Mouse (Mus musculus): Measurements from ENCODE around the gene Plekhb2.

Gene Plekhb2

DNA sequence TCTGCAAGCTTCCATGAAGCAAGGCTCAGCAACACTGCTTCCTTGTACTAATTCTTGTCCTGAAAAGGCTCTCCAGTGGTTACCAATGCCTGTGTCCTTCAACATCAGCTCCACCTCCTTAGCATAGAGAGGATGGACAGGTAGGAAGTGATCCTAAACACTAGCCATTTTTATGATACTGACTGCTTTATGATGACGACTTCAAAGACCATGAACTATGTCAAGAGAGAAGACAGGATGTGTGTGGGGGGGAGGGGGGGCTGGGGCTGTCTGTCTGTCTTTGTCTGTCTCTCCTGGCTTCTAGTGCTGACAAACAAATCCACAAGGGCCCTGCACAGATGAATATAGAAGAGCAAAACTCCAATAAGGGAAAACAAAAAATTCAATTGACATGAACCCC is 18.4 kb upstream of the Plekhb2 start:
- peak; percentile 82 for DNase-seq (ENCODE audit: low read depth, low spot score)

DNA sequence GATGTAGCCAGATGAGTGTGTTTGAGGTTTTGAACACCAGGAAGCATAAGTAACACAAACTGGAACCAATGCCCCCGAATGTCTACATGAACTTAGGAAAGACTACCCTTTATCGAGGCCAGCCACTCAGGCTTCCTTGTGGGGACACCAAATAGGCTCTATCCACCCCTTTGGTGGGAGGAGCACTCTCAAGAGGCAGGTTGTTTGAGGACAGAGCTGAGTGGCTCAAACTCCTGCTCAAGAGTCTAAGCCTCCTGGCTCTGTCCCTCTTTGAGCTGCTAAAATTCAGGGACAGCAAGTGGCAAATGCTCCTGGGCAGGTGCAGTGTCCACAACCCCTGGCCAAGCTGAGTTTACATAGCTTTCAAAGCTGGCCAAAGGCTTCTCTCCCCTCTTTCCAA is 14.9 kb upstream of the Plekhb2 start:
- no peak for DNase-seq (ENCODE audit: low read depth, low spot score)

DNA sequence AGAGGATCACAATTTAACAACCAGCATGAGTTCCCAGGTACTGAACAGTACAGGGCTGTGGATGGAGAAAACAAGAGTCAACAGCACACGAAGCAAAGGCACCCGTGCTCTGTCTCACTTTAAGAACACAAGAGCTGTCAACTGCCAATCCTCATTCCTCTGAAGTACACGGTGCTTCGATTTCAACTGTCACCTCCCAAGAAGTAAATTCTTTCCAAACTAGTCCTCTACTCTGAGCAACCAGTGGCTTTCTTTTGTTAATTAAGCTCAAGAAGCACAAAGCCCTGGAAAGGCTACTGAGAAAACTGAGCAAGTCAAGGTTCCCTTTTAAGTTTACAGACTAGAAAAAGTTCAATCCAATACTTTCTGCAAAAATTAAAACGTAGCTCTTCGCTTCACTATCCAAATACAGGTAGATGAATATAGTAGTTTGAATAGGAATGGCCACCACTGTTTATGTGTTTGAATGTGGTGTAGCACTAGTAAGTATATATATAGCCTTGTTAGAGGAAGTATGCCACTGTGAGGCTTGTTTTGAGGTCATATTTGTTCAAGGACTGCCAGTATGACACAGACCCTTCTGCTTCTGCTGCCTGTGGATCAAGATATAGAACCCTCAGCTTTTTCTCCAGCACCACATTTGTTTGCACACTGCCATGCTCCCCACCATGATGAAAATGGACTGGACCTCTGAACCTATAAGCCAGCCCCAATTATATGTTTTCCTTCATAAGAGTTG is 11.7 kb upstream of the Plekhb2 start:
- DNase-seq (ENCODE audit: low read depth, low spot score), result no peak

DNA sequence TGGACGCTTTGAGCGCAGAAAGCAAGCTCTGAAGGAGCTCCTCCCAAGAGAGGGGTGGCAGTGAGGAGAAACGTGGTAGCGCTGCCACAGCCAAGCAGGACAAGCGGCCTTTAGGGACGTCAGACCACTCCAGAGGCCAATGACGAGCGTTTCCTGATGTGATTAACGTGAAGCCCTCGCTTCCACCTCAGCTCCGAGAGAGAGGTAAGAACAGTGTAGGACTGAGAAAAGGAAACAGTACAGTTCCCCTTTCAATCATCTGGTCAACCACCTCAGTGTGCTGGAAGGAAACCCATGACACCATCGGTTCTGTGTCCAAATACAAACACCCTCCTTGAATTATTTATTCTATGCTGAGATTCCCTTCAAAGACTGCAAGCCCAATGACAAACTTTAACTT is 10.5 kb upstream of the Plekhb2 start:
- no peak for DNase-seq (ENCODE audit: low read depth, low spot score)

DNA sequence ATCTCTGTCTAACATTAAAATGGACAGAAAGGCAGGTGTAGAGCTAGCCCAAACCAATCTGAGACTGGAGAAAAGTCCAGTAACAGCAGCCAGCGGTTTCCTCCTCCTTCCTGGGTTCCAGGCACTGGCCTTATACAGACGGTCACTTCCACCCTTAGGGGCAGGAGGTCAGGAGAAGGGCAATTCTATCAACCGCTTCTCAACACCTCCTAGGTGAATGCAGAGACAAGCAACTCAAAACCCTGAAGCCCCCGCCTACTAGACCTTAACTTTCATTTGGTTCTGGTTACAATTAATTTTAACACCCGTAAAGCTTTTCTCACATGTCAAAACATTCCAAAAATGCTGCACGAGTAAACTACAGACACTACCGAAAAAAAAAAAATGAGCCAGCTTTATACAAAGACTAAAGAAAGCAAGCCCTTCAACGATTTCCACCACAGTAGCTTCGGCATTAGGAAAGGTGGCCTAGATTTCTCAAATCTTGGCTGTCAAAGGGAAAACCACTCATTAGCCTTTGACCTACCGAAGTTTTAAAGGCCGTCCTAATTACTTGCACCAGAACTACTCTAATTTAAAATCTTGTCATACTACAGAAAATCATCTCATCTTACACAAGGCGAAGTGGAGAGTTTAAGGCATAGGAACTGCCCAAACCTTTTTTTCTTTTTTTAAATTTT is 7.9 kb upstream of the Plekhb2 start:
- no peak for DNase-seq (ENCODE audit: low read depth, low spot score)

DNA sequence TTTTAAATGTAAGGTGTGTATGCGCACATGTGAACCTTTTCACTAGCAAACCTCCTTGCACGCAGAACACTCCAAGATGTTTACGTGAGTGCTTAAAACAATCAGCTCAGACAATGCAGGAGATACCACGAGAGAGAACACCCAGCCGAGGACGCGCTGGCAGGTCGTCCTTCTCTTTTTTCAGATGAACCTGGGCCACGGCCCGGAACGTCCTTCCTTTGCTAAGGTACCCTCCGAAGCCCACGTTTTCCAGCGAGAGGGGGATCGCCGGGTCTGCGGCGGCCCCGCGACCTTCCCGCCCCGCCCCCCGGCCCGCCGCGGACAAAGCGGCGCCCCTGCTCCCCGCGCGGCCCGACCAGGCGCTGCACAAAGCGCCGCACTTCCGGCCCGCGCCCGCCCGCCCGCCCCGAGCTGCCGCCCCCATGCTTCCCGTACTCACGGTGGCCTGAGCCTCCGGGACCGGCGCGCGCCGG is 7.4 kb upstream of the Plekhb2 start:
- no peak for DNase-seq (ENCODE audit: low read depth, low spot score)

DNA sequence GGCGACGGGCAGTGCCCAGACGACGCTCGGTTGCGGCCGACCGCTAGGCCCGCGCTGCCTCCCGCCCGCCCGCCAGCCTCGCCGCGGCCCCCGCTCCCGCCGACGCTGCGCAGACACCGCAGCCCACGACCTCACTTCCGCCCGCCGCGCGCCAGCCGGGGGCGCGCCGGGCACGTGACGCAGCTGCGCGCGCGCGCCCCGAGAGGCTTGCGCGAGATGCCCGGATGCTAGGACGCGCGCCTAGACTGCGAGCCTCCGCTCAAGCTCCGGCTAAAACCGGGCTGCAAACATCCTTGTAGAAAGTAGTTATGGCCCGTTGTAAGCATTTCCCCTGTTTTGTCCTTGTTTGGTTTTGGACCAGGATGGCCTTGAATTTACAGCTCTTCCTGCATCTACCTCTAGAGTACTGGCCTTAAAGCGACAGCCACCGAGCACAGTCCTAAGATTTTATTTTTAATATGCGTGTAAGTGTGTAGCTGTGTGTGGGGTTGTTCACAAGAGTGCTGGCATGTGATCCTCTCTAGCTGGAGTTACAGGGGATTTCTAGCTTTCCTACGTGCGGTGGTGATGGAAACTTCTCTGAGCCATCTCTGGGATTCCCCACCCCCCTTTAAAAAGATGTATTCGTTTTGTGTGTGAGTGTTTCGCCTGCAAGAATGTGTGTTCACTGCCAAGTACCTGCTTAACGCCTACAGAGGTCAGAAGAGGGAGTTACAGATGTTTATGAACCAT is 6.7 kb upstream of the Plekhb2 start, which contains the start of gene Fam168b:
Gene Fam168b, minus strand, starts transcription at position 179 of the 732 bp plus-strand sequence.
- DNase-seq (ENCODE audit: low read depth, low spot score), result peak; percentile 93

DNA sequence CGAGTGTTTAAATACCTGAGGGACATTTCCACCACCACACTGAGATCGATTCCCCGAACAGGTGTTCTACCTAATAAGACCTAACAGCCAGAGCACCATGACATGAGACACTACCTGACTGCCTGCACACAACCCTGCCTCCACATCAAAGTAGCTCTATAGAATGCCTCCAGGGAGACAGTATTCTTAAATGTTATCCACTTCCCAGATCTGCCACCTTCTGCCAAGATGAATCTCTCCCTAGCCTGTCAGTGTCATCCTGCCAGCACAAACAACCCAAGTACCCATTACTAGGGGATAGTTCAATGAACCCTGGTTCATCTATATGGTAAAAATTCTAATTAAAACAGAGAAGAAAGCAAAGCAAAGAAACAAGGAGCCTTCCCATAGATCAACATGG is 2.7 kb upstream of the Plekhb2 start:
- DNase-seq (ENCODE audit: low read depth, low spot score), result no peak

DNA sequence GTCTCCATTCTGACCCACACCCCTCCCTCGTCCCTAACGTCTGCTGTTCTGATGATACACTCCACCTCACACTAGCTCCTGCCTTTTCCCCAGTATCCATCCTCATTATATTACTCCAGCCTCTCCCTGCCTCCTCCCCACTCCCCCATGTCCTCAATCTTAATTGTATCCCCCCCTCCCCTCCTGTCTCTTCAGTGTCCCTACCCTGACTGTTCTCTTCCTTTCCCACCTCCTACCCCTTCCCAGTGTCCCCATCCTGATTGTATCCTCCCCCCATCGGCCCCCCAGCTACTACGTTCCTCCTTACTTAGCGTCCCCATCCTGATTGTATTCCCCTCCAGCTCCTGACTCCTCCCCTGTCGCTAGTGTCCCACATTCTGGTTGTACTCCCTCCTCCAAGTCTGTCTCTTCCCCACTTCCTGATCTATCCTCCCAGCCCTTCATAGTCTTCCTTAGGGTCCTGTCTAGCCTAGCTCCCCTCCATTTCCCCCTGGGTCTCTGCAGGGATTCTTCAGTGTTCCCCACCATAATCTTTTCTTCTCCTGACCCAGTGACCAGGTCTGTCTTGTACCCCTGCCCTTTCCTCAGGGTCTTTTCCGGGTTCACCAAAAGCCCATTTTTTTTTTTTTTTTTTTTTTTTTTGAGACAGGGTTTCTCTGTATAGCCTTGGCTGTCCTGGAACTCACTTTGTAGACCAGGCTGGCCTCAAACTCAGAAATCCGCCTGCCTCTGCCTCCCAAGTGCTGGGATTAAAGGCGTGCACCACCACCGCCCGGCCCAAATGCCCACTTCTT is 764 bp downstream of the Plekhb2 start:
- DNase-seq (ENCODE audit: low read depth, low spot score), result no peak

DNA sequence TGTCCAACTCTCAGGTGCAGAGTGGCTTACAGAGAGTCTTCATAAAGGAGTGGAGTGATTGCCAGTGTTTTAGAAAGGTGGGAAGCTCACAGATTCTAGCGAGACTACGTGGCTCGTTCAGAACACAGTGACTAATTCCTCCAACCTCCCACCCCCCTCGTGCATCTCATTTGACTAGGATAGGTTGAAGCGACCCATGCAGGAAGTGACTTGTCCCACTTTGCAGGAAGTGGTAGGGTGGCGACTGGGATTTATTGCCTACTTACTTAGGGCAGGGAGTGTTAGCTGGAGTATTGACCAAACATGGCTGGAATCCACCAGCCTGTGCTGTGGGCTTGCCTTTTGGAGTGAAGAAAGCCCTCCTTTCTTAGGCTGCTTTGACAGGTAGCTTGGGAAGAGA is 1.8 kb downstream of the Plekhb2 start:
- peak; percentile 74 for DNase-seq (ENCODE audit: low read depth, low spot score)

DNA sequence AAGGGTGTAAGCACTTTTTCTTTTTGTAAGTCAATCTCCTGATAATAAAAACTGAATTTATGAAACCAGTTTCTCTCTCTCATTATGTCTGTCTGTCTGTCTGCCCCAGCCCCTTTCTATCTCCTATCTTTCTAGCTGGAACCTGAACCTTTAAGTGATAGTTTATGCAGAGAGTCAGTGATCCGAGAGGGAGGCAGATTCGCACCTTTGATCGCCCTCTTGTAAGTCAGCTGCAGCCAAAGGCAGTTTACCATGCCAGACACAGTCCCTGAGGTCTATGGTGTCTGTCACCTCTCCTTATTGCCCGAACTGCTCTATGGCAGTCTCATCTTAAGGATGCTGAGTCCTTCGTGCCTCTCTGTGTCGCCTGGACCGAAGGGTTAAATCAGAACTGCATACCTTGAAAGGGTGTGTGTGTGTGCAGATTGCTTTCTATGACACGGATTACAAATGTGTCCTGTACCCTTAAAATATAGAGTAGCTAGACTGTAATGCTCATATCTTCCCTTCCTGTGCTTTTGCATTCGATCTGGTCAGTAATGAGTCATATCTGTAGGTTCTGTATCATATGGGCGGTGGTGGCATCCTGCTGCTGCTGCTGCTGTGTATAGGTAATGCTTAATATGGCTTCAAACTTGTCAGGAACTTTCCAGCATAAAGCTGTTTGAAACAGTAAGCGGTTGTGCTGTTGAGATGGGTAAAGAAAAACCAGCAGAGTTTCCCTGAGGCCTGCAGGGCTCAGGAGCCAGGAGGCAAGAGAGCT is 2.5 kb downstream of the Plekhb2 start:
- peak; percentile 76 for DNase-seq (ENCODE audit: low read depth, low spot score)

DNA sequence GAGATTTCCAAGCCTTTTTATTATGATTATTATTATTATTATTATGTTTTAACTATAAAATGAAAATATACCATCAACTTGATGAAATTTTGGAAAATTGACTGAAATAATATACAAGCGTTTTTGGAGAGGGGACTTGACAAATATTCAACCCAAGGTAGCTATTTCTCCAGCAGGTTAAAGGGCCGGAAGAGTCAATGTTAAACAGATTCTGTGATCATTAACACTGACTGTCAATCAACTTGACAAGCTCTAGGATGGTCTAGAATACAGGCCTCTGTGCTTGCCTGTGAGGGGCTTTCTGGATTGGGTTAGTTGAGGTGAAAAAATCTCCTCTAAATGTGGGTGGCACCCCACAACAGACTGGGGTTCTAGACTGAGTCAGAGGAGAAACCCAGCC is 4.0 kb downstream of the Plekhb2 start:
- DNase-seq (ENCODE audit: low read depth, low spot score), result no peak

DNA sequence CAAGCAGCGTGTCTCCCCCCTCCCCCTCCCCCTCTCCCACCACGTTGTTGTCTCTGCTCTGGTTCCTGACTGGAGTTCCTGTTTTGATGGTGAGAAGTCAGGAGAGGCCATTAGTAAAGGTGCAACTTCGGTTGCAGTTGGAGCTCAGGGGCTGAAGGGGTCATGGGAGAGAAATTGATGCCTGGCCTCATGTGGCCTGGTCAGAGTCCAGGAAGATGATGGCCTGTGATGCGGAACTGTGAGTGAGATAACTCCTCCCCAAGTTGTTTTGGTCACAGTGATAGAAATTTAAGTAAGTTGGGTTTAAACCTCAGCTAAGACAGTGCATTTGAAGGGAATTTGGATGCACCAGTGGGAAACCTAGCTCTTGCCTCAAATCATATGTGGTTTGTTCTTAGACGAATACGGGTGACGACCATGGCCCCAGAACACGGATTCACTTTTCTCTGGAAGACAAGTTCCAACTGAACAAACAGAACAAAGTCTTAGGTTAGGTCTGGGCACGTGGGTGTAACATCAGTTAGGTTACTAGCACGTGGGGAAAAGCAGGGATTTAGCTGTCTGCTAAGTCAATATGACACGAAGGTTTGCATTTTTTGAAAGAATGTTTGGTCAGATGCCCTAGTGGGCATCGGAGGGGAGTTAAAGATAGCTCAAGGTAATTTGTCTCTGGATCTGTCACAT is 5.4 kb downstream of the Plekhb2 start:
- no peak for DNase-seq (ENCODE audit: low read depth, low spot score)

DNA sequence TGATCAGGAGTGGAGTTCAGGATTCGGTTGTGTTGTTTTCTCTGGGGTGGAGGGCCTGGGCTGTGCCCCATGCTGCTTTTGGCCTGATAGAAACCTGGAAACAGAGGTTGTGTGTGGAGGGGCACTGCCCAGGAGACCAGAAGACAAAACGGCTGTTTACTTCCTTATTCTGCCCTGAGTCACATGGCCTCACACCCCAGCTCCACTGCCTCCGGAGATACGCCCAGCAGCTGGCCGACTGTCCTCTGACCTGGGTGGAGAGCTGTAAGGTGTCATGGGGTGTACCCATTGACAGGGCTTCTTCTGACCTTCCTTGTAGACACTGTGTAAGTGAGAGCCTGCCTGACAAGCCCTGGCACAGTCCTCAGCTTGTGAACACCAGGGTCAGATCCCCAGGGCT is 8.9 kb downstream of the Plekhb2 start:
- DNase-seq (ENCODE audit: low read depth, low spot score), result no peak

DNA sequence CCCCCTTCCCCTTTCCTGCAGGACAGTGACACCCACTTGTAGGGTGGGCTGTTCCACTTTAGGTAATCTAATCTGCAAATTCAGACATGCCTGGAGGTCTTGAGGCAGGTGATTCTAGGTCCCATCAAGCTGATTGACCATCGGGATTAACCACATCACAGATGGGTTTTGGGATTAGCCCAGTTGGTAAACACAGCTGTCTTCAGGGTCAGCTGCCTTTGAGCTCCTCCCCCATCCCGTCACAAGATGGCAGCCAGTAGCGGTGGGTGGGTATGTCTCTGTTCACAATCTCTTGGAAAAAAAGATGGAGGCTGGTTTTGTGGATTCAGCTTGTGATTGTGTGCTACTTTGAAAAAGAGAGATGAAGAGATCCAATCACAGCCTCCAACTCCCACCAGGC is 10.0 kb downstream of the Plekhb2 start:
- DNase-seq (ENCODE audit: low read depth, low spot score), result no peak

DNA sequence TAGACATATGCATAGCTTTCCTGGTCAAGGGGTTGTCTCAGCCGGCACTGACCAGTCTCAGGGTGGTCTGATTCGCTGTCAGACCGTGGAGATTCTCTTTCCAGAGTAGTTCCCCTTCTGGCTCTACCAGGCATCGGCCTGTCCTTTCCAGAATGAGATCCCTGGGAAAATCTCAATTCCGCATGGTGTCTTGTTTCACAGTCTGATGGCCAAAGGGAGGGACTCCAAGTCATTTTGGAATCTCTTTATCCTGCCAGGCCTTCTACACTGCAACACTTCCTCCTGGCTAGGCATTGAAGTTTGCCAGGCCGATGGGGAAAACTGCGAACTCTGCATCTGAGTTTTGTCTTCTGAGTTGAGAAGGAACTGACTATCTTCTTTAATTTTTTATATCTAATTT is 10.4 kb downstream of the Plekhb2 start:
- DNase-seq (ENCODE audit: low read depth, low spot score), result no peak

DNA sequence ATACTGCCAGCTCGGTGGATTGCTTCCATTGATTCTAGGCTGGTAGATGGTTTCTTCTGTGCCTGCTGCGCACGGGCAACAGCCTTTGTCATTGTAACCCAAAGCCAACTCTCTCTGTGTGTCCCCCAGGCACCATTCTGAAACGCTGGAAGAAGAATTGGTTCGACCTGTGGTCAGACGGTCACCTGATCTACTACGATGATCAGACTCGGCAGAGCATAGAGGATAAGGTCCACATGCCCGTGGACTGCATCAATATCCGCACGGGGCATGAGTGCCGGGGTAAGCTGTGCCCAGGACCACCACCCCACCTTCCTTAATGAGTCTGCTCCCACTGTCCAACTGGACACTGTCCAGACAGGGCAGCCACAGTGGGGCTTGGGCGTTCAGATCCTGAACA is 13.1 kb downstream of the Plekhb2 start:
- DNase-seq (ENCODE audit: low read depth, low spot score), result no peak

DNA sequence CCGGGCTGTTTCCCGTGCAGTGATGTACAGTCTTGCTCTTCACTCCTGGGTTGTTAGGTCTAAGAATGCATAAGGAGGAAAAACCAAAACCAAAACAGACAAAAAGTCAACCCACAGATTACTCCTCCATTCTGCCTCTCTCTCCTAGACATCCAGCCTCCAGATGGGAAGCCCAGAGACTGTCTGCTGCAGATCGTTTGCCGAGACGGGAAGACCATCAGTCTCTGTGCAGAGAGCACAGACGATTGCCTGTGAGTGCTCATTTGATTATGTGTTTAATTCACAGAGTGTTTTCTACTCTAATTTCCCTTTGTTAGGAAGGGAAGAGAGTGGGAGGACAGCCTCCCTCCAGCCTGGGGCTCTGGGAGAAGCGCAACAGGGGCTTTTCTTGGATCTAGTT is 13.5 kb downstream of the Plekhb2 start:
- DNase-seq (ENCODE audit: low read depth, low spot score), result no peak

DNA sequence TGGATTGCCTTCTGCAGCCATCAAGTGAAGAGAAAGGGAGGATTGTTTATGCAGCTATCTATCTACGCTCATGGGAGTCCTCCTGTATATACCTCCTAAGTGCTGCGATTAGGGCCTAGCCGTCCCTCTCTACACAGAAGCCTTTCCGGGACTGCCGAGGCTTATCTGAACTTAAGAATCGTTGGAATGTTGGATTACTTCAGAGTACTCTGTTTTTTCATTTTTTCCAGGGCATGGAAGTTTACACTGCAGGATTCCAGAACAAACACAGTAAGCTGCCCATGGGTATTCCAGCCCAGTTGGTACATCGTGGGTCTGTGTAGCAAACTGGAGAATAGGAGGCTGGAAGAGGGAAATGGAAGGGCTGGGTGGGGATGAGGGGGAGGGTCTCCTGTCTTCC is 14.5 kb downstream of the Plekhb2 start:
- no peak for DNase-seq (ENCODE audit: low read depth, low spot score)

DNA sequence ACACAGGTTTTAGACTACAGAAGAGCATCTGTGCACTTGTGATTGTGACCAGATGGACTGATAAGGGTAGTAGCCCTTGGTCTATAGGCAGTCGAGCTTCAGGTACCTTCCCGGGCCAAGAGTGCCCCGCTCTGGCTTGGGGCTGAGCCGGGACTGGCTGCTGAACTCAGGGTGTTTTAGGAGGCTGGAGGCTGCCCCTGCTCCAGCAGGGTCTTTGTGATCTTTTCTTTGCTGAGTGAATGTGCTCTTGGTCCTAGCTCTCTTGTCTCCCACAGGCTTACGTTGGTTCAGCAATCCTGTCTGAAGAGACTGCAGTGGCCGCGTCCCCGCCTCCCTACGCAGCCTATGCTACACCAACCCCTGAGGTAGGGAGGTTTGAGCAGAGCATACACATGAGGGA is 16.1 kb downstream of the Plekhb2 start:
- no peak for DNase-seq (ENCODE audit: low read depth, low spot score)

Measured in CD4-positive helper T cell, adult 2 months (primary cell).